Mouse (Mus musculus) limb, embryonic 13.5 days (tissue): ENCODE data around the gene Hoxa1. TPM values are rescaled to one million over a fixed set of nuclear protein-coding genes. Genes with fewer than 3 reads are reported as not detected.

Experiments
- ATAC-seq: fragments of 200-750 bp; cut with Nextera tagmentation; 2 replicates; pipeline ENCODE4 v1.8.0; 2017; ENCODE audit warnings: low read depth, moderate number of reproducible peaks, moderate TSS enrichment; ENCODE audit not compliant: low FRiP score
- H3K27ac ChIP-seq: fragments of 300-500 bp; sonication (generic); 2 replicates; pipeline ENCODE4 v1.5.1; 2015; ENCODE audit warnings: inconsistent platforms, mild to moderate bottlenecking, moderate library complexity
- H3K27me3 ChIP-seq: fragments of 300-500 bp; sonication (generic); 2 replicates; pipeline ENCODE4 v1.6.1; 2015; ENCODE audit warnings: mild to moderate bottlenecking, inconsistent platforms
- H3K36me3 ChIP-seq: fragments of 300-500 bp; sonication (generic); 2 replicates; pipeline ENCODE4 v1.6.1; 2015; ENCODE audit warnings: inconsistent platforms, mild to moderate bottlenecking, moderate library complexity
- H3K4me1 ChIP-seq: fragments of 300-500 bp; sonication (generic); 2 replicates; pipeline ENCODE4 v1.6.1; 2015; ENCODE audit warnings: inconsistent platforms
- H3K4me2 ChIP-seq: fragments of 300-500 bp; sonication (generic); replicated peaks from 2 replicates; pipeline ENCODE4 v1.6.1; 2015; ENCODE audit warnings: inconsistent platforms, mild to moderate bottlenecking, moderate library complexity
- H3K4me3 ChIP-seq: fragments of 300-500 bp; sonication (generic); 2 replicates; pipeline ENCODE4 v1.5.1; 2015; ENCODE audit warnings: moderate library complexity, mild to moderate bottlenecking, inconsistent platforms
- H3K9ac ChIP-seq: fragments of 300-500 bp; sonication (generic); 2 replicates; pipeline ENCODE4 v1.6.1; 2015; ENCODE audit warnings: mild to moderate bottlenecking, inconsistent platforms
- H3K9me3 ChIP-seq: fragments of 300-500 bp; sonication (generic); 2 replicates; pipeline ENCODE4 v1.6.1; 2016; ENCODE audit warnings: inconsistent platforms
- WGBS: fragments of 180-500 bp; shearing (Covaris S2); methylation state at CpG from one replicate; pipeline ENCODE4 v1.1.7; 2015; 5-methylcytosine and 5-hydroxymethylcytosine counted together
- polyA plus RNA-seq: library from polyadenylated mRNA; unstranded; fragments of >200 nt; fragmentation: Nextera tagmentation; extraction: Ambion mirVana; gene quantifications from 2 replicates; pipeline ENCODE4 v1.2.1, GENCODE M21; 2015

The Hoxa1 gene
- polyA plus RNA-seq, 1 experiment from 2014 or later = 1.1 TPM

DNA sequence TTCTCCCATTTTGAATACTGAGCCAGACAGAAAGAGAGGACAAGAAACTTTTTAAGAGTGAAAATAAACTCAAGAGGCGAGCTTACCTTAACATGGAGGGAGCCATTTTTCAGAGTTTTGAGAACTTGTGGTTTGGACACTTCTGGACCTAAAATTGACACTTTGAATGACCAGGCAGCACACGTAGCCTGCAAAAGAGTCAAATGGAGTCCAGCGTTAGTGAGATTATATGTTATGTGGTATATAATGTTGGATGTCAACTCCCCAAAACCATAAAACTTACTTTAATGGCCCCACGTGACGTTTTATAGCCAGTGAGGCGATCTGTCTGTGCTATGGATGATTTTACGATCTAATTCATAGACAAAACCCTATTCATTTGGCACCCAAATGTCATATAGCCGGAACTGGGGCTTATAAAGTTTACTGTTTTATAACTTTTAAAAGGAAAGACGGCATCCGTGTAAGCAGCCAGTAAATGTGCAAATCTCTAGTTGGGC lies 42.7 kb upstream of the Hoxa1 start:
- ATAC-seq = peak; percentile 4; the same call in 1 of the 2 replicates
- peak overlapping the region; percentile 19; the same call in 1 of the 2 replicates for H3K4me2 ChIP-seq
- no peak overlapping the region for H3K27ac ChIP-seq
- H3K9ac ChIP-seq = no peak overlapping the region
- peaks cover 48% of the 10 kb centered on the region for H3K4me1 ChIP-seq
- peaks cover 74% of the 10 kb centered on the region for H3K27me3 ChIP-seq
- H3K9me3 ChIP-seq = no peaks in the 10 kb centered on the region
- 29% methylated on average over 10 of the region's 10 CpGs for WGBS
- H3K4me3 ChIP-seq = no peak overlapping the region
- H3K36me3 ChIP-seq = peaks cover 27% of the 10 kb centered on the region

- Histone ChIP-seq H3K9ac (no peak overlapping the region), H3K9me3 (no peaks in the 10 kb centered on the region), H3K4me3 (no peak overlapping the region), H3K4me1 (peaks cover 42% of the 10 kb centered on the region), H3K27me3 (peaks cover 75% of the 10 kb centered on the region), H3K4me2 (peak overlapping the region; percentile 19; the same call in 1 of the 2 replicates), H3K36me3 (peaks cover 24% of the 10 kb centered on the region), H3K27ac (no peak overlapping the region)
- WGBS = 21% methylated on average over 30 of the region's 30 CpGs
- no peak for ATAC-seq
Measured at GRCm38 (mm10) chr6:52200073-52200750, 42.1 kb upstream of the Hoxa1 start.

GRCm38 (mm10) chr6:52197271-52197670 lies 39.2 kb upstream of the Hoxa1 start:
- 24% methylated on average over 10 of the region's 10 CpGs for whole genome bisulfite sequencing
- Histone ChIP-seq H3K4me1 (peaks cover 26% of the 10 kb centered on the region), H3K27me3 (peaks cover 84% of the 10 kb centered on the region), H3K9me3 (no peaks in the 10 kb centered on the region), H3K27ac (no peak overlapping the region), H3K36me3 (peaks cover 12% of the 10 kb centered on the region), H3K9ac (no peak overlapping the region), H3K4me2 (no peak overlapping the region), H3K4me3 (no peak overlapping the region)
- ATAC-seq = peak; percentile 67; the same call in 1 of the 2 replicates

- Histone ChIP-seq H3K27me3 (peaks cover 84% of the 10 kb centered on the region), H3K4me1 (peaks cover 29% of the 10 kb centered on the region), H3K9me3 (no peaks in the 10 kb centered on the region), H3K4me2 (no peak overlapping the region), H3K9ac (no peak overlapping the region), H3K27ac (no peak overlapping the region), H3K4me3 (no peak overlapping the region), H3K36me3 (peaks cover 12% of the 10 kb centered on the region; the same call in 1 of the 2 replicates)
- ATAC-seq = no peak
- 53% methylated on average over 9 of the region's 9 CpGs for WGBS
Measured at GRCm38 (mm10) chr6:52196811-52197210, 38.7 kb upstream of the Hoxa1 start.

DNA sequence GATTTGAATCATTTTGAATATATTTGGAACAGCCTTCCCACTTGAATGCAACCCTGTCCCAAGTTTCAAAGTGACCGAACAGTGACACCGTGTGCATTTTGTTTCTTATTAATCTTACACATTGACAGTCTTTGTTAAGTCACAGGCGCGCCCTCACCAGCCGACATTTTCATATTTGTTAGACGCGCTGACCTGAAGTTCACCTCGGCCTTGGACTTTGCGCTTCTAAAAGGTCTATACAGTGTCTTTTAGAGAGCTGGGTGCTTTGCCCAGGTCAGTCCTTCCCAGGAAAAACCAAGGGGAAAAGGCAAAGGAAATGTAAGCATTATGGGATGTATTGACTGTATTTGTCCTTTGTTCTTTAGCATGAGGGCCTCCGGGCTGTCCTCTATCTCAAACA lies 36.6 kb upstream of the Hoxa1 start:
- H3K36me3 ChIP-seq = peaks cover 3% of the 10 kb centered on the region; the same call in 1 of the 2 replicates
- peaks cover 83% of the 10 kb centered on the region for H3K27me3 ChIP-seq
- H3K4me2 ChIP-seq = no peak overlapping the region
- H3K4me1 ChIP-seq = peaks cover 30% of the 10 kb centered on the region
- H3K9ac ChIP-seq = no peak overlapping the region
- ATAC-seq = no peak
- H3K27ac ChIP-seq = no peak overlapping the region
- H3K9me3 ChIP-seq = no peaks in the 10 kb centered on the region
- H3K4me3 ChIP-seq = no peak overlapping the region
- 42% methylated on average over 10 of the region's 10 CpGs for WGBS

GRCm38 (mm10) chr6:52191860-52192550 lies 33.9 kb upstream of the Hoxa1 start:
- Histone ChIP-seq H3K9me3 (no peaks in the 10 kb centered on the region), H3K4me2 (peak overlapping the region; percentile 98), H3K9ac (peak overlapping the region; percentile 48), H3K27ac (no peak overlapping the region), H3K36me3 (0 out of 2 replicates have a peak, but pooled peaks cover 3% of the 10 kb centered on the region), H3K4me3 (peak overlapping the region; percentile 52), H3K27me3 (peaks cover 80% of the 10 kb centered on the region), H3K4me1 (peaks cover 42% of the 10 kb centered on the region)
- peak; percentile 70 for ATAC-seq
- 1% methylated on average over 26 of the region's 55 CpGs for WGBS

DNA sequence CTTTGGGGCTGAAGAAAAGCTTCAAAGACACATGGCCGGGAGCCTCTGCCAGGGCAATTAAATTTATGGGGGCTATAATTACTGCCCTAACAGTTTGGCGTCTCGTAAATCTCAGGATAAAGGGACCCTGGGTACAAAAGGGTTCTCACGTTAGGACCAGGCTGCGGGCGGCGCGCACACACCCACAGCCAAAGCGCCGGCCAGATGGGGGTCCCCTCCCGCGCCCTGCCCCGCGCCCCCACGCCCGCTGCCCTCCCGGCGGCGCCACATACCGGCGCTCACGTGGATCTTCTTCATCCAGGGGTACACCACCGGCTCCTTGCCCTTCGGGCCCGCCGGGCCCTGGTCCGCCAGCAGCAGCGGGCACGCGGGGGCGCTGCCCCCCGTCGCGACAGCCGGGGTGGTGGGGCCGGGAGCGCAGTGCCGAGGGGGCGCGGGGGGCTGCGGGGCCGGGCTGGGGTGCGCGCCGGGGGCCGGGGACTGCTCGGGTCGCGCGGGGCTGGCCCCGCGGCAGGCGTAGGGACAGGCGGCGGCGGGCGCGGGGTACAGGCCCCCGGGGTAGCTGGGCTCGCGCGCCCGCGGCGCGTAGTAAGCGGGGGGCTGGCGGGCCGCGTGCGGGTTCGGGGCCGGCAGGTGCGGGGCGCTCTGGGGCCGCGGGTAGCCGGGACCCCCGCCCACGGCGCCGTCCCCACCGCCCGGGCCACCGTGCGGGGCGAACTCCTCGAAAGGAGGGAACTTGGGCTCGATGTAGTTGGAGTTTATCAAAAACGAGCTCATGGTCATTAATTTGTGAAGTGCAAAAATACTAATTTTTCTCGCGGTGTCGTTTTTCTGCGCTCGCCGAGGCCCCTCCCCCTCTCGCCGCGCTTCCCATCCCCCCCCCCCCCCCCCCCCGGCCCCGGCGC lies 33.0 kb upstream of the Hoxa1 start, which contains the start of gene Hoxa4:
Gene Hoxa4, minus strand, starts transcription at position 848 of the 905 bp plus-strand sequence.
- H3K27ac ChIP-seq = no peak within 1 kb of the TSS; the same call in 1 of the 2 replicates
- 2% methylated on average over 64 of the region's 102 CpGs for WGBS
- peaks cover 42% of the 10 kb centered on the region for H3K4me1 ChIP-seq
- peak within 1 kb of the TSS; percentile 52 for H3K4me3 ChIP-seq
- peaks cover 80% of the 10 kb centered on the region for H3K27me3 ChIP-seq
- peak within 1 kb of the TSS; percentile 98 for H3K4me2 ChIP-seq
- H3K36me3 ChIP-seq = 0 out of 2 replicates have a peak, but pooled peaks cover 3% of the 10 kb centered on the region
- H3K9ac ChIP-seq = peak within 1 kb of the TSS; percentile 74
- H3K9me3 ChIP-seq = no peaks in the 10 kb centered on the region
- ATAC-seq = peak; percentile 37; the same call in 1 of the 2 replicates

GRCm38 (mm10) chr6:52190410-52190809 lies 32.3 kb upstream of the Hoxa1 start:
- WGBS = 10% methylated on average over 23 of the region's 23 CpGs
- Histone ChIP-seq H3K9ac (no peak overlapping the region), H3K9me3 (no peaks in the 10 kb centered on the region), H3K4me1 (peaks cover 47% of the 10 kb centered on the region), H3K27me3 (peaks cover 81% of the 10 kb centered on the region), H3K4me3 (0 out of 2 replicates have a peak overlapping the region, but pooled peaks have one; percentile 52), H3K36me3 (0 out of 2 replicates have a peak, but pooled peaks cover 1% of the 10 kb centered on the region), H3K27ac (no peak overlapping the region), H3K4me2 (peak overlapping the region; percentile 98)
- ATAC-seq = no peak

- Histone ChIP-seq H3K36me3 (no peaks in the 10 kb centered on the region), H3K27me3 (peaks cover 80% of the 10 kb centered on the region), H3K27ac (no peak overlapping the region), H3K4me2 (no peak overlapping the region), H3K9ac (no peak overlapping the region), H3K4me3 (no peak overlapping the region), H3K4me1 (peaks cover 51% of the 10 kb centered on the region), H3K9me3 (no peaks in the 10 kb centered on the region)
- WGBS = 37% methylated on average over 8 of the region's 8 CpGs
- ATAC-seq = no peak
Measured at GRCm38 (mm10) chr6:52189909-52190308, 31.8 kb upstream of the Hoxa1 start.

- Histone ChIP-seq H3K9ac (no peak overlapping the region), H3K27ac (no peak overlapping the region), H3K4me1 (peaks cover 55% of the 10 kb centered on the region), H3K4me3 (no peak overlapping the region), H3K36me3 (no peaks in the 10 kb centered on the region), H3K4me2 (no peak overlapping the region), H3K27me3 (peaks cover 80% of the 10 kb centered on the region), H3K9me3 (no peaks in the 10 kb centered on the region)
- ATAC-seq = 0 out of 2 replicates have a peak, but pooled peaks have one; percentile 58
- WGBS = 38% methylated on average over 5 of the region's 5 CpGs
Measured at GRCm38 (mm10) chr6:52189172-52189591, 31.1 kb upstream of the Hoxa1 start.

DNA sequence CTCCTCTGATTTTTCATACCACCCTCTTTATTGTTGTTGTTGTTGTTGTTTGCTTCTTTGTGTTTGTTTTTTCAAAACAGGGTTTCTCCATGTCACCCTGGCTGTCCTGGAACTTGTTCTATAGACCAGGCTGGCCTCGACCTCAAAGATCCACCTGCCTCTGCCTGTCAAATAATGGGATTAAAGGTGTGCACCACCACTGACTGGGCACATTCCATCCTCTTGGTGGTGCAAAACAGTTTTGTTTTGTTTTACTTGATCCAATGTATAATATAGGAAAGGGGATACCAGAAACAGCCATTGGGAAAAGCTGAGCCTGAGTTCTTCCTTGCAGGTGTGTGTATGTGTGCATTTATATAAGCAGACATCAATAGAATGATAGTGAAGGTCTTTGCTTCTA lies 28.4 kb upstream of the Hoxa1 start:
- H3K27ac ChIP-seq = no peak overlapping the region
- no peak overlapping the region for H3K4me2 ChIP-seq
- no peak for ATAC-seq
- no peaks in the 10 kb centered on the region for H3K9me3 ChIP-seq
- peaks cover 82% of the 10 kb centered on the region for H3K27me3 ChIP-seq
- peaks cover 58% of the 10 kb centered on the region for H3K4me1 ChIP-seq
- H3K9ac ChIP-seq = no peak overlapping the region
- WGBS = 61% methylated on average over 1 of the region's 1 CpGs
- H3K36me3 ChIP-seq = no peaks in the 10 kb centered on the region
- H3K4me3 ChIP-seq = no peak overlapping the region
